Mouse (Mus musculus): Measurements from ENCODE around the gene Tacc2. TPM values are rescaled to one million over a fixed set of nuclear protein-coding genes. Genes with fewer than 3 reads are reported as not detected.
"Not testable (repeated sequence)": the region's sequence is repeated elsewhere in the genome, so short reads cannot be mapped to it uniquely, and the experiment has no call there.

Gene Tacc2
- total RNA-seq, 1 experiment from 2014 or later: 27.4 TPM

GRCm38 (mm10) chr7:130572821-130573220 lies 4.4 kb upstream of the Tacc2 start, which contains the start of gene Nsmce4a:
Gene Nsmce4a (minus strand): TSS chr7:130573118.
- DNase-seq: no peak

- DNase-seq: no peak
Measured at GRCm38 (mm10) chr7:130573746-130574145, 3.5 kb upstream of the Tacc2 start.

- peak; percentile 39 for DNase-seq
Measured at GRCm38 (mm10) chr7:130574211-130574991, 2.8 kb upstream of the Tacc2 start.

DNA sequence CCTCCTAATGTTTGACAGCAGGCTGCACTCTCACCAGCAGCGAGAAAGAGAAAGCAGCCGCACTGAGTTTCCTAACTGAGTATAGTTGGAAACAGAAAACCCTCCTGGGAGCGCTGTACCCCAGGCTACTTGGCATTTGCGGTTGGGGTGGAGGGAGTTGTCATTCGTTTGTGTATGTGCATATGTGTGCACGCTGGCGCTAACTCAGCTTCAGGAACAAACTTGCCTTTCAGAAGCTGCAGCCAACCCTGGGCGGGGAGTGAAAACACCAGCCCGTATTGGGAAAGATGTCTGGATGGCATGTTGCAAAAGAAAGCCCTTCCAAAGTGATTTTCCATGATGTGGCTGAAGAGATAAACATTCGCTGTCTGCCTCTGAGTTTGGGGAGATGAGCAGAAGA lies 257 bp upstream of the Tacc2 start:
- DNase-seq: peak; percentile 68

DNA sequence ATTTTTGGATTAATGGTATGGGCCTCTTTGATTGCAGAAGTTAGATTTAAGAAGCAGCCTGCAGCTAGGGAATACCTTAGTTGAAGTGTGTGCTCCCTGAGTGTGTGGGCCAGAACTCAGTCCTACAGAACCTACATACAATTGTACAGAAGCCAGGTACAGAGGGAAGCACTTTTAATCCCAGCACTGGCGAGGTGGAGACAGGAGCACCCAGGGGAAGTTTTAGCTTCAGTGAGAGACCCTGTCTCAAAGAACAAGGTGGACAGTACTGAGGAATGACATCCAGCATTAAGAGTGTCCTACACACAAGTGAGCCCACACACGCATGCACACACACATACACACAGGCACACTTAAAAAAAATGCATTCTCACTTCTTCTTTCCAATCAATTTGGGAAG lies 828 bp downstream of the Tacc2 start:
- DNase-seq: no peak

DNA sequence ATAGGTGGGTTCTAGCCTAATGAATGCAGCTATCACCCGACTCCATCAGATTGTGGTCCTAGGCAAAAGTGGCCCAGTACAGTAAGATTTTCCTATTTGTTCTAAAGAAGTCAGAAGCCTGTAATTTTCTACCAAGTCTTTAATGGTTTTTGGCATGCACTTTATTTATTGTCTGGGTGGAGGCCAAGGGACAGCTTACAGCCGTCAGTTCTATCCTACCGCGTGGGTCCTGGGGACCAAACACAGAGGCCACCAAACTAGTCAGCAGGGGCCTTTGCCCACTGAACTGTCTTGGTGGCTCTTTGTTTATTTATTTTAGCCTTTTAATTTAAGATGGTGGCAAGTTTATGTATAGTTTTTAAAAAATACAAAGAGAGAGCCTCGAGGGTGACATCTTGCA lies 1.4 kb downstream of the Tacc2 start:
- no peak for DNase-seq

DNA sequence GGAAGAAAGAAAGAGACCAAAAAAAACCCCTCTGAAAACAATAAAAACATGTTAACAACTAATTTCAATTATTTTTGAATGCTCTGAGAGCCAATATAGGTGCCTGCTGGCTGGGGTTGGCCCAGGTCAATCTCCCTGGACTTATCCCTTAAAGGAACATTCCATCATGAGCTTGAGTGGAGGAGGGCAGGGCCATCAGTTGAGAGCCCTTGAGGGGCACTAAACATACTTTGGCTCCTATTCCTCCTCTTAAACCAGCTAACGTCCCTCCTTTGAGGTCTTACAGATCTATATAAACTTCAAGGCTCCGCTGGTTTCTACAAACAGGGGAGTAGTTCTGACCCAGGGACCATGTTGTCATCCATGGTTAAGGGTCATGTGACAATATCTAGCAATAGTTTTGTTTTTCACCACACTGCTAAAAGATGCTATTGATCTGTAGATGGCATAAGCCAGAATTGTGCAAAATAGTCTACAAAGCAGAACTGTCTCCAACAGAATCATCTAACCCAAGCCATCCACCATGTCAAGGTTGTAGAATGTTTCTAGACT lies 9.4 kb downstream of the Tacc2 start:
- DNase-seq: no peak

GRCm38 (mm10) chr7:130590081-130590828 lies 13.0 kb downstream of the Tacc2 start:
- no peak for DNase-seq

DNA sequence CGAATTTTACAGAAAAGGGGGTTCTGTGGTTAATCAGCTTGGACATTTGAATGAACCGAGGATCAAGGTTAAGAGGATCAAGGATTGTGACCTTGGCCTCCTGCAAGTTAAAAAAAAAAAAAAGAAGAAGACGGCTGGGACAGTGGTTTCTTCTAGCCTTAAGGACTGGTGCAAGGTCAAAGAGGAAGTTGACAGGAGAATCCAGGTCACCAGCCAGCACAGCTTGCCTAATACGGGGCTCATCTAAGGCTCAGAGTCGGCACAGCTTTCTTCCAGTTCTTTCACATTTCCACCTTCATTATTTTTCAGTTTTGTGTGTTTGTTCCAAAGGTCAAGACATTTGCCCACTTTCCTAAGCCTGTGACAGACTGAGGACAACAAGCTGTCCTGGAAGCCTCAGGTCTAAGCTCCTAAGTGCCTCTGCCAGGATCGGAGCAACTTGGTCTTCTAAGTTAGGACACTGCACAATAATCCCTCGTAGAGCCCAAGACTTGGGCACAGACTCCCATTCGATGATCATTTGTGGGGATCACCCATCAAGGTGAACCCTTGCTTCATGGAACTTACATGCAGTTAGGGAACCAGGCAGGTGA lies 13.7 kb downstream of the Tacc2 start:
- DNase-seq: no peak

DNA sequence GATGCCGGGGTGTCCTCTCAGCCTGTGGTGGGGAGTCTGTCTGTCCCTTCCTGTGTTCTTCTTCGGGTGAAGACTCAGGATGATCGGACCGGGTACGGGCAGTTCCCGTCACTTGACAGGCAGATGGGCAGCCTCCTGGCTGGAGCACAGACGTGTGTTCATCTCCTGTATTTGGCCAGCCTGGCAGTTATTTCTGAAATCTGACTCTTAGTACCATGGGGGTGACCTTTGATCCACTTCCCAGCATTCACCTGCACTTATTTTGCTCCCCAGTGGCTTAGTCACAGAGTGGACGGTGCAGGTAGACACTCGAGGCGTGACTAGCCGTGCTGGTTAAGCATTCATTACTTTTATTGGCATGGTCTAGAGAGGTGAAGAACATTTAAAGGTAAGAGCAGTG lies 15.7 kb downstream of the Tacc2 start:
- DNase-seq: not testable (repeated sequence)

GRCm38 (mm10) chr7:130593375-130594239 lies 16.4 kb downstream of the Tacc2 start:
- DNase-seq: not testable (repeated sequence)

DNA sequence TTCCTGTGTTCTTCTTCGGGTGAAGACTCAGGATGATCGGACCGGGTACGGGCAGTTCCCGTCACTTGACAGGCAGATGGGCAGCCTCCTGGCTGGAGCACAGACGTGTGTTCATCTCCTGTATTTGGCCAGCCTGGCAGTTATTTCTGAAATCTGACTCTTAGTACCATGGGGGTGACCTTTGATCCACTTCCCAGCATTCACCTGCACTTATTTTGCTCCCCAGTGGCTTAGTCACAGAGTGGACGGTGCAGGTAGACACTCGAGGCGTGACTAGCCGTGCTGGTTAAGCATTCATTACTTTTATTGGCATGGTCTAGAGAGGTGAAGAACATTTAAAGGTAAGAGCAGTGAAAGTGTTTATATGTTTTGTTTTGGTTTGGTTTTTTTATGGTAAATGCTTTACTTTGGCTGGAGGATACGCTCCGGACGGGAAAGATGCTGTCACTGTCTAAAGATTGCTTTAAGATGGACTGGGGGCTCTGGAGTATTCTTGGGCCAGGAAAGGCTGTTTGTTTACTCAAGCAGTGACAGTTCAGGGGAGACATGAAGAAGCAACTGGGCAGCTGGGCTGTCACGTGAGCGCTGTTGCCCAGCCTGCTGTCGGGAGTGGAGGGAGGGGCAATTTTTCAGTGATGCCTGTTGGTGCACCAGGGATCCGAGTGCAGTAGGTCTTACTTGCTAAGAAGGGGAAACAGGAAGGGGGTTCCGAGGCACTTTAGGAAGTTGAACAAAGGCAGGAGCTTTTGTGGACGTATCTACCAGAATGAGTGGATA lies 19.0 kb downstream of the Tacc2 start:
- not testable (repeated sequence) for DNase-seq

DNA sequence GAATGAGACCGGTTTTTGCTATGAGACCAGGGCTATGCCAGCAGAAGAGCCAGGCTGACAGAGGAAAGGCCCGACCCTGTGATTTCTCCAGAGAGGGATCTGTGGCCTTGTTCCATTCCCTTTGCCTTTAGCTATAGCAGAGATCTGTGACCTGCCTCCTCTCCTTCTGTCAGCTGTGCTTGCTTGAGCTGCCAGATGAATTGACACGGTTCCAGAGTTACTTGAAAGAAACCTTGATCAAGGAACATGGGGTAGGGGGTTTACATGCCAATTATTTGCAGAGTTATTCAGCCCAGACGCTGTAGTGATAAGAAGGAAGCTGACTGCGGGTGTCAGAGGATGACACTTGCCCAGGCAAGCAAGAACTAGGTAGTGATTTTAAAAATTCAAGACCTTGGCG lies 20.3 kb downstream of the Tacc2 start:
- no peak for DNase-seq

- no peak for DNase-seq
Measured at GRCm38 (mm10) chr7:130600074-130600473, 22.8 kb downstream of the Tacc2 start.

DNA sequence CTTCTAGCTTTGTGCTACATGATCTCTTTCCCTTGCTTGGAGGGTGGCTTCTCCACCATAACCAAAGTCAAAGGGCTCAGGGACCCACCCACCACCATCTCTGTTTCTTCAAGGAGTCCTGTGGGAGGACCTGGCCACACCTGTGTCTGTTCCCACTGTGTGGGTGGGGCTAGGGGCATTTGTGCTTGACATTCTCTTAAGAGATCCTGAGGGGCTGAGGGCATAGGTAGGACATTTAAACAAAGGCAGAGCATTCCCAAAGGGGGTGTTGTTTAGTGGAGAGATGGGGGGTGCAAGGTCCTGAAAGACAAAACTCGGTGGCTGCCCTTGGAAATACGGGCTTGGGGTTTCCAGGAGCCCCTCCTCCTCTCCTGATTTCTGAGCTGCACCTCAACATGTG lies 23.3 kb downstream of the Tacc2 start:
- DNase-seq: no peak

GRCm38 (mm10) chr7:130602804-130603203 lies 25.6 kb downstream of the Tacc2 start:
- DNase-seq: no peak

DNA sequence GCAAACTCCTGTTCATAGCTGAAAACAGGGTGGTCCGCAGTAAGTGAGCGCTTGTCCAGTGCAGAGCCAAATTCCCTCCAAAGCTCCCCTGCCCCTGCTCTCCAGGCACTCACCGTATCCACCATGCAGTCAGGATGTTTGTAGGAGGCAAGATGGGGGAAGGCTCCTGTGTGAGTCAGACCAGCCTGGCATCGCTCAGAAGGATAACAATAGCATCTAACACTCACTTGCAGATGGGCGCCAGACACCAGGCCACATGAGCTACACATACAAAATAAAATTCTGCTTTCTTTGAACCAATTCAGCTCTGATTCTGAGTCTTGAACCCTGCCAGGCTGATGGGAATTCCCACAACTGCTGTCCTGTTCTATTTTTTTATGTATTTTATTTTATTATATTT lies 26.3 kb downstream of the Tacc2 start:
- DNase-seq: no peak

DNA sequence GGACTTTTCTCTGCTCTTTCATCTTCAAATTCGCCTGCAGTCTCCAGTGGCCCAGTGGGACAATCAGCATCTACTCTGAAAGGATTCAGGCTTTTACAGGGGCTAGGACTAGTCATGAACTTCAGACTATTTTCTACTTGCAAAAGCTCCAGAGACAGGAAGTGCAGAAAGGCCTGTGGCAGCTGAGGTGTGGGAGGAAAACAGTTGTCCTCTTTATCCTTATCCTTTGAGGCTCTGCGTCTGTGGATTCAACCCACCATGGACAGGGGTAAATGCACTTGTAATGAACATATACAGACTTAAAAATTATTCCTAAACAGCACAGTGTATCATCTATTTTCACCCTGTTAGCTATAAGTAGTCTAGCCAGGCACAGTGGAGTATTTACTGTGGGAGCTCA lies 27.2 kb downstream of the Tacc2 start:
- no peak for DNase-seq

- DNase-seq: peak; percentile 33
Measured at GRCm38 (mm10) chr7:130605111-130605510, 27.9 kb downstream of the Tacc2 start.

DNA sequence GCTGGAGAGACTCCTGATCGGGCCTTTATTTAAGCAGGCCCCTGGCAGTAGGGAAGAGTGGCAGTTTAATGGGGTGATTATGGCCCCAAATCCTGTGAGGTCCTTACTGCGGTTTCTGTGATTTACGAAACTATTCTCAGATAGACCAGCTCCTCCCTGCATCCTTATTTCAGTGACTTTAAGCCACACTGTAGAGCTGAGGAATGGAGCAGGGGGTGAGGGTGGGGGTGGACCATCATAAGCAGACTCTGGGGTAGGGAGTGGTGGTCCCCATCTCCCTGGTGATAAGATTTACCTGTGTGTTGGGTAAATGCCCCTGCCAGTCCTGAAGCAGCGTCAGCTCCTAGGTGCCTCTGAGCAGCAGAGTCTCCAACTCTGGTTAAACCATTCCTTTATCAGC lies 29.7 kb downstream of the Tacc2 start:
- no peak for DNase-seq

DNA sequence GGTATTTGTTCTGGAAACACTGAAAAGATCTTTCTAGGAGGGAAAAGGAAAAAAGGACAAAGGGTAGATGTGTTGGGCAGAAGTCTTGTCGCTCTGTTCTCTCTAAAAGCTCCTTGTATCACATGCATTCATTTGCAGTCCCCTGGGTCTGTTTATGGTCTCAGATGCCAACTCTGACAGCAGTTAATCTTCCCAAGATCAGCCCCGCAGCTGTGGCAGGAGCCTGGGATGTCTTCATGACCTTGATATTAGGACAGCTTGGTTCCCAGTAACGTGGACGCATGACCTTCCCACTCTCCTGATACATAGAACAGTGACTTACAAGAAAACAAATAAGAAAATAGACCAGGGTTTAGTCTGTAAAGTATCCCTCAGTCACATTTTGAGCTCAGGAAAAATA lies 36.7 kb downstream of the Tacc2 start:
- no peak for DNase-seq

Data from adrenal gland, postnatal 14 days (tissue).